Mouse (Mus musculus) gastrocnemius, postnatal 14 days (tissue): ENCODE results near the gene Il31. TPM values are rescaled to one million over a fixed set of nuclear protein-coding genes. Genes with fewer than 3 reads are reported as not detected.

Source experiments
- microRNA-seq, 2 experiments: library from miRNA; unstranded; fragments of <30 nt; microRNA quantifications; one replicate each; pipeline ENCODE4 v1.2.0; 2021
- total RNA-seq, 2 experiments: library from RNA; stranded (reverse); gene quantifications; 2 replicates each; pipeline ENCODE4 v1.2.3; 2021

Gene Il31
- total RNA-seq, 2 experiments from 2014 or later, result not detected

Small RNA genes lying within 50 kb of the gene (microRNA-seq; reads per million reads assigned to microRNA genes)
- 0.50 to 0.64 reads per million in 2 experiments for gene Mir7647

Other genes with a start within 250 kb of the Il31 start
- gene Wdr66, start 237.4 kb downstream of the Il31 start, total RNA-seq, result 1 to 10 TPM; 2.0 to 2.2 TPM
- 10 to 100 TPM; 12.7 to 14.6 TPM for gene Bcl7a, start 145.7 kb downstream of the Il31 start, total RNA-seq
- gene Mlxip, start 94.7 kb downstream of the Il31 start, total RNA-seq, result 10 to 100 TPM; 48.5 to 59.9 TPM
- not detected for gene Lrrc43, start 184 bp downstream of the Il31 start, total RNA-seq
- gene B3gnt4, start 21.0 kb upstream of the Il31 start, total RNA-seq, result not detected
- gene Diablo, start 34.7 kb upstream of the Il31 start, total RNA-seq, result 10 to 100 TPM; 35.7 to 36.8 TPM
- gene Gm49027, start 36.0 kb upstream of the Il31 start, total RNA-seq, result under 1 TPM; 0.16 to 0.29 TPM
- 10 to 100 TPM; 23.0 to 25.4 TPM for gene Vps33a, start 83.5 kb upstream of the Il31 start, total RNA-seq
- gene Clip1, start 195.1 kb upstream of the Il31 start, total RNA-seq, result 100 to 1,000 TPM; 122 TPM
- gene Zcchc8, start 231.6 kb upstream of the Il31 start, total RNA-seq, result 10 to 100 TPM; 20.3 to 23.8 TPM